Mouse (Mus musculus) thymus, postnatal 10 days (tissue): ENCODE measurements around the gene Prkaca.
A peak's percentile ranks its signal among the peaks of the same experiment; 100 is the strongest.
"Not testable (repeated sequence)": the region's sequence is repeated elsewhere in the genome, so short reads cannot be mapped to it uniquely, and the experiment has no call there.

Source experiments
- DNase-seq, 2 experiments: peaks; one replicate each; pipeline ENCODE4 v3.0.0; 2021; ENCODE audit warnings: low spot score in 2 of 2

Gene Prkaca

DNA sequence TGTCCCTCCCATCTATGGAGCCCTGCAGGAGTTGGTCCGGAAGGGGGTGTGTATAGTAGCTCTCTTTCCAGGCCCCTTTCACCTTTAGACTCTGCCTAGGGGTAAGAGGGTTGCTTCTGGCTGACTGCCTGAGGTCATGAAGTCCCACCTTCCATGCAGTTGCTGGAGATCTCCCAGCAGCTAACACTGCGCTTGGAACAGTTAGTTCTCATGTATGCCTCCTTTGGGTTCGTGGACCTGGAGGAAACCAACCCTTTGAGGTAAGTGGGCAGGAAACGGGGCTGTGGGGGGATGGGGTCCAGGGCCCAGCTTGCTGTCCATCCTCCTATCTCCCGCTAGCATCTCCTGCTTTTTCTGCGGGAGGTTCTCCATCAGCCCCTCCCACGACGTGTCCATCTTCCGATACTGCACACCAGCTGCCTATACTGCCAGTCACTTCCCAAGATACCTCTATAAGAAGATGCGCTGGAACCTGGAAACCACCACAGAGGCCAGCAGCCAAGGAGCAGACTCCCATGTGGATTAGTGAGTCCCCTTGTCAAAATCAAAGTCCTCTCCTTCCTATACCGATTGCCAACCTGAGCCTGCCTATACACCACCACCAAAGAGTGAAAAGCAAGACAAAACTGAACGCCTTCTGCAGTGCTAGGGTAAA lies 30.3 kb downstream of the Prkaca start:
- no peak for DNase-seq

- no peak for DNase-seq
Observed at GRCm38 (mm10) chr8:84003612-84004246, 30.9 kb downstream of the Prkaca start.

DNA sequence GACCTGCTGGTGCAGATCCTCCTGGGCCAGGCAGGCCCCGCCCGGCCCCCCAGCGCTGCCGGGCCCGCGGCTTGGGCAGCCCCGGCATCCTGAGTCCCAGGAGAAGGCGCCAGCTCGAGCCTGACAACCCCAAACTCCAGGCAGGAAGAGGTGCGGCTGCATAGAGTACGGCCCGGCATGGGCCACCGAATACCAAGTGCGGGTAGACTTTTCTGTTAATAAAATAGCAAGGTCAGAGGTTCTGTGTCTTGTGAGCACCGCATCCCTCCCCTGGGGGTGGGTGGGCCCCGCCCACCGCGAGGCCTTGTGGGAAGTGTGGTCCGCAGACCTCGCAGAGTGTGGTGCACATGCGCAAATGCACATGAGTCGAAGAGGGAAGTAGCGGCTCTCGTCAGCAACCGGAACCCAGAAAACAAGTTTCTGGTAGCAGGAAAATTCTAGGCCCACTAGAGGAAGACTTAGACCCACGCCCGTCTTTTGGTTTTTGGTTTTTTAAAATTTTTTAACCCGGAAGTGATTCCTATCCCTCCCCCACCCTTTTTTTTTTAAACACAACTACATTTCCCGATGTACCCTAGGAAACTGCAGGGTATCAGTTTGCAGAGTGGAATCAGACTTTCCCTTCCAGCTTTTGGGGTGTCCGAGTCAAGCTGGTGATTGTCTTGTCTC lies 31.9 kb downstream of the Prkaca start:
- DNase-seq: peak; percentile 93

- not testable (repeated sequence) for DNase-seq
Observed at GRCm38 (mm10) chr8:84005502-84005901, 32.7 kb downstream of the Prkaca start.

DNA sequence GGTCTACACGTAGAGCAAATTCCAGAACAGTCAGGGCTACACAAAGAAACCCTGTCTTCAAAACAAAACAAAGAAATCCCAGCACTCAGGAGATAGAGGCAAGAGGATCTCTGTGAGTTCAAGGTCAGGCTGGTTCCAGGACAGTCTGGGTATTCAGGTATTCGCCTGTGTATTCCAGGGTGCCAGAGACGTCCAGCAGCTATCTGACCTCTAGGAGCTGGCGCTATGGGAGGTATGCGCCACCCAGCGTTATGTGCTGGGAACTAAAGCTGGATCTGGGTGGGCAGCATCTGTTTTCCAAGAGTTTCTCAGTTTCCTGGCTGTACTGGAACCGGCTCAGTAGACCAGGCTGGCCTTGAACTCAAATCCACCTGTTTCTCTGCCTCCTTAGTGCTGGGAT lies 35.6 kb downstream of the Prkaca start:
- no peak for DNase-seq

- DNase-seq: peak; percentile 57 to 84
Observed at GRCm38 (mm10) chr8:84009876-84010275, 37.1 kb downstream of the Prkaca start.

- DNase-seq: peak; percentile 20 to 71
Observed at GRCm38 (mm10) chr8:84010625-84011611, 38.1 kb downstream of the Prkaca start.

- no peak for DNase-seq
Observed at GRCm38 (mm10) chr8:84011705-84012498, 39.1 kb downstream of the Prkaca start, which contains the start of gene 2210011C24Rik. TSS of gene 2210011C24Rik (minus strand) at chr8:84012171.

DNA sequence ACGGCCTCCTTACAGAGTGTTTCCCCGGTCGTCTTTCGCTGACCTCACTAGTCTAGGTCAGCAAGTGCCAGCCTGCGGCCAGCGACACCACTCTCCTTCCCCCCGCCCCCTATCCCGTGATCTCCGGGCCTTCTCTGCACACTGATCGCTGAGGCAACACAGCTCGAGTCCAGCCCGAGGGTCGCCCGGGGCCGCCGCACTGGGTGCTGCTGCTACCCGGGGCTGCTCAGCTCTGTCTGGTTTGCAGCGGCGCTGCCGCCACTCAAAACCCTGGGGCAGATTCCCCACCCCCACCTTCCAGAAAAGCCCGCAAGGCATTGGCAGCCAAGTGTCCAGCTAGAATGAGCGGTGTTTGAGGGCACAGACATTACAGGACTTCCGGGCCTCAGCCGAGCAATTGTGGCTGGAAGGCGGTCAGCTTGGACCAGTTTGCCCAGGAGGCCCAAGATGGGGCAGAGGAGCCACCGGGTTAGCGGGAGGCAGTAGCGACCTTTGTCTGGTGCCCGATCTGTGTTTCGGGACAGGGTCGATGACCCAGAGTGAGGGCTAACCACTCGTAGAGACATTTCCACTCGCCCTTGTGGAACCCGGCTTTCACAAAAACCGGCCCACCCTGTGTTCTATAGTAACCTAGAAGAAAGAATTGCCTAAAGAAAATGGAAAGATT lies 39.8 kb downstream of the Prkaca start:
- DNase-seq: no peak

DNA sequence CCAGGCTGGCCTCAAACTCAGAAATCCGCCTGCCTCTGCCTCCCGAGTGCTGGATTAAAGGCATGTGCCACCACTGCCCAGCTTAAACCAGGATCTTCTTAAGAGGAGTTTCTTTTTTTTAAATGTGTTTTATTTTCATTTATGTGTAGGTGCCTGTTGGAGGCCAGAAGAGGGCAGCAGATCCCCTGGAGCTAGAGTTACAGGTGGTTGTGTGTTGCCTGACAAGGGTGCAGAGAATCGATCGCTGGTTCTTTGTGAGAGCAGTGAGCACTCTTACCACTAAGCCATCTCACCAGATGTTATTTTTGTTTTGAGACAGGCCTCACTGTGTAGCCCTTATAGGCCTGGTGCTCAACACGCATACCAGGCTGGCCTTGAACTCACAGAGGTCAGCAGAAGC lies 43.0 kb downstream of the Prkaca start:
- DNase-seq: no peak

DNA sequence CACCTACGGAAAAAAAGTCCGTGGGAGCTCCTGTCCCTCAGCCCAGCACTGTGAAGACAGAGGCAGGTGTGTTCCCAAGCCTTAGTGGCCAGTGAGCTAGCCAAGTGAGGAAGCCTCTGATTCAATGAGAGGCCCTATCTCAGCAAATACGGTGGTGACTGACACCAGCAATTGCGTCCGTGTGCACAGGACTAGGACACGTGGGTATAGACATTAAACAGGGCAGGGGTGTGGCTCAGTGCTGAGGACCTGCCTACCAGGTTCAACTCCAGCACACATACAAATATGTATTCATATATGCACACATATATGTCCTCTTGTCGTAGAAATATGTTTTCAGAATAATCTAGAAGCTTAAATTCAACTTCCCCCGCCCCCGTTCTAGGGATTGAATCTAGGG lies 46.9 kb downstream of the Prkaca start:
- DNase-seq: no peak

DNA sequence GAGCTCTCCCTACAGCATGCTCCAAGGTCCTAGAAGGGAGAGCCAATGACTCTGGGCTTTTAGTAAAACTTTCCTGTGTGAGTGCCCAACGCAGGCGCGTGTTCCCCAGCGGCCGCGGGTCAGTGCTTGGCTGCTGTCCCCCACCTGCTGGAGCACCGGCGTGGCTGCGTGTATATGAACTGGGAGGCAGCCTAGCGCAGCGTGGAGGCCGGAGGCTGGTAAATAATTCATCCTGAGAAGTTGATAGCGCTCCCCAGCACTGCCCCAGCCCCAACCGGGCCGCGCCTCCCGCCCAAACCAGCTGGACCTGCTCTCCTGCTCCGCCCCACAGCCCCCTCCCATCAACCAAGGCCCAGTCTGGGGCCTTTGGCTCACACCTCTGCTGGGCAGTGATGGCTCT lies 48.3 kb downstream of the Prkaca start, which contains the start of gene Palm3:
TSS of gene Palm3 (plus strand) at position 376 of the 400 bp plus-strand sequence.
- DNase-seq: no peak

GRCm38 (mm10) chr8:84021569-84021968 lies 48.8 kb downstream of the Prkaca start:
- DNase-seq: no peak

- no peak for DNase-seq
Observed at GRCm38 (mm10) chr8:84023085-84023484, 50.3 kb downstream of the Prkaca start.

DNA sequence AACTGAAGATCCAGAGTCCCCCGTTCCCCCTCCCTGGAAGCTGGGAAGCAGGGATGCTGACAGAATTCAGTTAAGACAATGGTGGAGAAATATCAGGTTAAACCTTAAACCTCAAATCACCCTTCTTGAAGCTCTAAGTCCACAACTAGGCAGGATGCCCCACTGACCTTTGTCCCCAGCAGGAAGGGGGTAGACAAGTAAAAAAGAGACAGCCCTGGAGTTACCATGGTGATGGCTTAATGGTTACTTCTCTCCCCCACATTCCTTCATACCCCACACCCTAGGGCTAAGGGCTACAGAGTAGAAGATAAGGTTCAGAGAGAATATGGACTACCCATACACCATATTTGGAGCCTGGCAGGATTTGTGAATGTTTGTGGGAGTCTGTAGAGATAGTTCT lies 50.8 kb downstream of the Prkaca start:
- DNase-seq: no peak

GRCm38 (mm10) chr8:84024171-84024570 lies 51.4 kb downstream of the Prkaca start:
- peak in 1 of 2 experiments; percentile 77 for DNase-seq

GRCm38 (mm10) chr8:84025863-84026262 lies 53.1 kb downstream of the Prkaca start:
- DNase-seq: peak; percentile 65 to 78

- no peak for DNase-seq
Observed at GRCm38 (mm10) chr8:84027449-84027848, 54.7 kb downstream of the Prkaca start.

DNA sequence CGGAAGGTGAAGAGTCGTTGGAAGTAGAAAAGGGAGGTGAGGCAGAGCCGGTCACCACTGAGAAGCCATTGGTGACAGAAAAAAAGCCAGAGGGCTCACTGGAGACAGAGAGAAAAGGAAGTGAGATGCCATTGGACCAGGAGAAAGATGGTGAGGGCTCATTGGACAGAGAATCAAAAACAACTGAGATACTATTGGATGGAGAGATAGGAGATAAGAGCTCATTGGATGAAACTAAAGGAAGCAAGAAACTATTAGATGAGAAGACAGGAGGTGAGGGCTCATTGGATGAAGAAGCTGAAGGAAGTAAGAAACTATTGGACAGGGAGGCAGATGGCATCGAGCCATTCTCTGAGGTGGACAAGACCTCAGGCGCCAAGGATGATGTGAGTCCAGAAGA lies 56.5 kb downstream of the Prkaca start:
- no peak for DNase-seq

GRCm38 (mm10) chr8:84032777-84033176 lies 60.0 kb downstream of the Prkaca start:
- DNase-seq: no peak
